Comparison of ENCODE assay signal across 29 mouse cellular contexts in genomic region chr2:70710878-70711277, GRCm38 (mm10). TPM values are rescaled to one million over a fixed set of nuclear protein-coding genes. Genes with fewer than 3 reads are reported as not detected.
"Had no signal": no experiment of that assay in that cellular context is flagged by ENCODE, and none has a peak within 500 bp of the region (broad histone marks: within the 10 kb centered on the region; RNA-seq: fewer than 3 reads in every experiment).

No protein-coding gene starts in this region.

- ATAC-seq: hindbrain, postnatal 0 days; intestine, embryonic 16.5 days; liver, embryonic 12.5 days had no signal

- H3K4me3 ChIP-seq: heart, embryonic 12.5 days; hindbrain, embryonic 13.5 days; hindbrain, embryonic 15.5 days; kidney, embryonic 15.5 days; limb, embryonic 13.5 days; limb, embryonic 15.5 days; liver, embryonic 12.5 days had no signal

- H3K27ac ChIP-seq: hindbrain, embryonic 13.5 days; hindbrain, embryonic 15.5 days; hindbrain, postnatal 0 days; kidney, embryonic 15.5 days; kidney, postnatal 0 days; limb, embryonic 13.5 days; limb, embryonic 15.5 days; liver, embryonic 12.5 days; liver, embryonic 14.5 days had no signal

- H3K9me3 ChIP-seq: heart, embryonic 12.5 days; hindbrain, embryonic 13.5 days; hindbrain, embryonic 15.5 days; kidney, embryonic 15.5 days; limb, embryonic 13.5 days; limb, embryonic 15.5 days; liver, embryonic 12.5 days had no signal

- H3K4me1 ChIP-seq: heart, embryonic 12.5 days; hindbrain, embryonic 13.5 days; hindbrain, embryonic 15.5 days; kidney, embryonic 15.5 days; liver, embryonic 12.5 days had no signal

- H3K4me2 ChIP-seq: heart, embryonic 12.5 days; hindbrain, embryonic 13.5 days; hindbrain, embryonic 15.5 days; kidney, embryonic 15.5 days; limb, embryonic 13.5 days; limb, embryonic 15.5 days; liver, embryonic 12.5 days had no signal

- DNase-seq: gastrocnemius, postnatal 14 days; gastrocnemius, postnatal 36 days; heart, adult 18-20 months; heart, postnatal 10 days; kidney, adult 11 months; kidney, adult 2 months; kidney, adult 9 months; kidney, postnatal 14 days; kidney, postnatal 36 days; layer of hippocampus, adult 9-11 months; layer of hippocampus, postnatal 36 days; left cerebral cortex, postnatal 4 days had no signal

- H3K9ac ChIP-seq: heart, embryonic 12.5 days; hindbrain, embryonic 13.5 days; hindbrain, embryonic 15.5 days; kidney, embryonic 15.5 days; limb, embryonic 13.5 days; limb, embryonic 15.5 days; liver, embryonic 12.5 days; liver, embryonic 14.5 days had no signal

- H3K27me3 ChIP-seq: heart, embryonic 12.5 days; hindbrain, embryonic 13.5 days; hindbrain, embryonic 15.5 days; kidney, embryonic 15.5 days; limb, embryonic 13.5 days; limb, embryonic 15.5 days; liver, embryonic 12.5 days had no signal

RNA-seq across cellular contexts. Expression of gene Gm26558, which starts 49.0 kb away (rescaled TPM):
- total RNA-seq: gastrocnemius, adult 18-20 months; gastrocnemius, adult 8-10 months; heart, adult 18-20 months; heart, postnatal 25 days; hematopoietic stem cell, adult 5-6 weeks; layer of hippocampus, postnatal 36 days; left cerebral cortex, postnatal 10 days; left cerebral cortex, postnatal 25 days had no signal
